Mouse (Mus musculus) forebrain, postnatal 0 days (tissue): Measurements from ENCODE around the gene Ttc7b. TPM values are rescaled to one million over a fixed set of nuclear protein-coding genes. Genes with fewer than 3 reads are reported as not detected.

Experiments used
- ATAC-seq: fragments of 200-750 bp; cut with Nextera tagmentation; 2 replicates; pipeline ENCODE4 v1.8.0; 2017; ENCODE audit warnings: mild to moderate bottlenecking, moderate library complexity
- DNase-seq: peaks from one replicate; pipeline ENCODE4 v3.0.0-alpha.2; 2015
- H3K27ac ChIP-seq: fragments of 300-500 bp; sonication (generic); 2 replicates; pipeline ENCODE4 v1.5.1; 2014; ENCODE audit warnings: low read depth, mild to moderate bottlenecking, antibody characterized with exemption, low read length, moderate library complexity, mixed read lengths
- H3K27me3 ChIP-seq: fragments of 300-500 bp; sonication (generic); 2 replicates; pipeline ENCODE4 v1.6.1; 2014; ENCODE audit warnings: mild to moderate bottlenecking, low read length, mixed read lengths; ENCODE audit not compliant: insufficient read depth
- H3K36me3 ChIP-seq: fragments of 300-500 bp; sonication (generic); 2 replicates; pipeline ENCODE4 v1.6.1; 2014; ENCODE audit warnings: mild to moderate bottlenecking, moderate library complexity; ENCODE audit not compliant: insufficient read depth
- H3K4me1 ChIP-seq: fragments of 300-500 bp; sonication (generic); 2 replicates; pipeline ENCODE4 v1.6.1; 2014; ENCODE audit warnings: antibody characterized with exemption; ENCODE audit not compliant: insufficient read depth
- H3K4me2 ChIP-seq: fragments of 300-500 bp; sonication (generic); 2 replicates; pipeline ENCODE4 v1.6.1; 2014; ENCODE audit warnings: low read depth, mild to moderate bottlenecking, moderate library complexity
- H3K4me3 ChIP-seq: fragments of 300-500 bp; sonication (generic); 2 replicates; pipeline ENCODE4 v1.5.1; 2014; ENCODE audit warnings: low read depth, low read length, mixed read lengths
- H3K9ac ChIP-seq: fragments of 300-500 bp; sonication (generic); 2 replicates; pipeline ENCODE4 v1.6.1; 2014; ENCODE audit warnings: mild to moderate bottlenecking
- H3K9me3 ChIP-seq: fragments of 300-500 bp; sonication (generic); 2 replicates; pipeline ENCODE4 v1.6.1; 2016; ENCODE audit warnings: low read length
- CTCF ChIP-seq: sonication (generic); IDR thresholded peaks from 2 replicates; pipeline ENCODE4 v1.5.1; 2016; ENCODE audit warnings: antibody characterized with exemption, control low read depth, low read depth
- WGBS: fragments of 180-500 bp; shearing (Covaris S2); extraction: QIAGEN DNeasy Blood & Tissue Kit; methylation state at CpG from one replicate; pipeline ENCODE4 v1.1.7; 2014; 5-methylcytosine and 5-hydroxymethylcytosine counted together
- polyA plus RNA-seq: library from polyadenylated mRNA; unstranded; fragments of >200 nt; fragmentation: Nextera tagmentation; extraction: Ambion mirVana; gene quantifications from 2 replicates; pipeline ENCODE4 v1.2.1, GENCODE M21; 2015
- total RNA-seq: library from RNA; depleted of rRNA; stranded (reverse); fragments of >200 nt; gene quantifications from 2 replicates; pipeline ENCODE4 v1.2.3, GENCODE M21; 2014

Gene Ttc7b
- total and polyA plus RNA-seq, 2 experiments from 2014 or later, result 10.8 to 42.2 TPM

DNA sequence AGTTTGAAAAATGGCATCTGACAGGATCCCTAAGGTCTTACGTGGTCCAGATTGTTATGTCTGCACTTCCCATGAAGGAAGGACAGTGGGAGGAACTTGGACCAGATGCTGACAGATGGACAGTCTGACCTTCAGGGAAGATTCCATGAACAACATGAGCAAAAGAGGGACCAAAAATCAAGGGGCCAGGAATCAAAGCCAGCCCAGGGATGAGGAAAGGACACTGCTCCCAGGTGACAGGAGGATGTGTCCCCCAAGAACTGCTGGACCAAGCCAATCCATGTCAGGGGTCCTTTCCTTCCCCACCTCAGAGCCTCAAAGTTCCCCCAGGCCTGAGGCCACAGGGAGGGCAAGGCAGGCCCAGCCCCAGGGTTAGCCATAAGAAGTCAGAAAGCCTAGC lies 6.0 kb downstream of the Ttc7b start:
- ATAC-seq (no peak), DNase-seq (no peak)
- no peak overlapping the region for H3K9ac ChIP-seq
- H3K4me1 ChIP-seq, result peaks cover 8% of the 10 kb centered on the region
- no peaks in the 10 kb centered on the region for H3K9me3 ChIP-seq
- TF ChIP-seq CTCF, result no peak
- peaks cover 3% of the 10 kb centered on the region; the same call in 1 of the 2 replicates for H3K36me3 ChIP-seq
- H3K4me3 ChIP-seq, result no peak overlapping the region
- no peak overlapping the region for H3K27ac ChIP-seq
- no peak overlapping the region for H3K4me2 ChIP-seq
- WGBS, result 72% methylated on average over 1 of the region's 1 CpGs
- H3K27me3 ChIP-seq, result no peaks in the 10 kb centered on the region

DNA sequence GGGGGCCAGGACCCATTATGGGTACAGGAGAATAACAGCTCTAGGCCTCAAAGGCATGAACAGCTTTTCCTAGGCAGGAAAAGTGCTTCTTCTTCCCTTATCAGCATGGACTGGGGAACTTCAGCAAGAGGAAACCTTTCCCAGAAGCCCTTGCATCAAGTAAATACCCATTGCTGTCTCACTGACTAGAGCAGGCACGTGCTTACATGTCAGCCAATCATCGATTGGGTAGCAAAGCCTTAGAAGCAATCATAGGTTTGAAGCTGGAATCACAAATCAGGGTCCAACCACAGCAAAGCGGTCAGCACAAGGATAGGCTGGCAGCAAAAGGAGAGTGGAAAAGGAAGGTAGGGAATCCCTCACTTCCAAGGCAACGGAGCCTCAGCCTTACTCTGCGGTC lies 7.5 kb downstream of the Ttc7b start:
- no peak overlapping the region for H3K9ac ChIP-seq
- no peak overlapping the region for H3K4me2 ChIP-seq
- ATAC-seq (no peak), DNase-seq (no peak)
- H3K27me3 ChIP-seq, result no peaks in the 10 kb centered on the region
- peaks cover 3% of the 10 kb centered on the region; the same call in 1 of the 2 replicates for H3K36me3 ChIP-seq
- no peak for TF ChIP-seq CTCF
- WGBS, result 90% methylated on average over 5 of the region's 5 CpGs
- no peaks in the 10 kb centered on the region for H3K9me3 ChIP-seq
- no peaks in the 10 kb centered on the region for H3K4me1 ChIP-seq
- no peak overlapping the region for H3K4me3 ChIP-seq
- no peak overlapping the region for H3K27ac ChIP-seq

DNA sequence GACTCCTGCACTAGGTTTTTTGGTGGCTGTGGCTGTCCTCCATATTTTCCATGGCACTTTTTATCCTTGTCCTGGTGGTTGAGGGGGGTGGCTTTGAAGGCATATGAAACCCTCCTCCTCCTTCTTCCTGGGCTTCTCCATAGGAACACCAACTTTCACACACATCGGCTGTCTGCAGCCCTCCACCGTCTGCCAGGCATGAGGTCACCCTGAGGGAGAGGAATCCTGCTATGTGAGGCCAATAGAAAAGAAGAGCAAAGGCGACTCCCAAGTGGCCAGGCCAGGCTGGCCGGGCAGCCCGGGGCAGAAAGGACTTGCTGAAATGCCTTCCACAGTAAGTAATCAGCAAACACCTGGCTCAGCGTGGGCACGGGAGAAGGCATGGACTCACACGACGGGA lies 8.0 kb downstream of the Ttc7b start:
- no peak overlapping the region for H3K4me2 ChIP-seq
- no peak overlapping the region for H3K4me3 ChIP-seq
- H3K36me3 ChIP-seq, result peaks cover 3% of the 10 kb centered on the region; the same call in 1 of the 2 replicates
- ATAC-seq, result no peak
- H3K9me3 ChIP-seq, result no peaks in the 10 kb centered on the region
- no peak overlapping the region for H3K9ac ChIP-seq
- DNase-seq, result no peak
- 87% methylated on average over 9 of the region's 9 CpGs for WGBS
- H3K27ac ChIP-seq, result no peak overlapping the region
- TF ChIP-seq CTCF, result no peak
- no peaks in the 10 kb centered on the region for H3K4me1 ChIP-seq
- no peaks in the 10 kb centered on the region for H3K27me3 ChIP-seq

DNA sequence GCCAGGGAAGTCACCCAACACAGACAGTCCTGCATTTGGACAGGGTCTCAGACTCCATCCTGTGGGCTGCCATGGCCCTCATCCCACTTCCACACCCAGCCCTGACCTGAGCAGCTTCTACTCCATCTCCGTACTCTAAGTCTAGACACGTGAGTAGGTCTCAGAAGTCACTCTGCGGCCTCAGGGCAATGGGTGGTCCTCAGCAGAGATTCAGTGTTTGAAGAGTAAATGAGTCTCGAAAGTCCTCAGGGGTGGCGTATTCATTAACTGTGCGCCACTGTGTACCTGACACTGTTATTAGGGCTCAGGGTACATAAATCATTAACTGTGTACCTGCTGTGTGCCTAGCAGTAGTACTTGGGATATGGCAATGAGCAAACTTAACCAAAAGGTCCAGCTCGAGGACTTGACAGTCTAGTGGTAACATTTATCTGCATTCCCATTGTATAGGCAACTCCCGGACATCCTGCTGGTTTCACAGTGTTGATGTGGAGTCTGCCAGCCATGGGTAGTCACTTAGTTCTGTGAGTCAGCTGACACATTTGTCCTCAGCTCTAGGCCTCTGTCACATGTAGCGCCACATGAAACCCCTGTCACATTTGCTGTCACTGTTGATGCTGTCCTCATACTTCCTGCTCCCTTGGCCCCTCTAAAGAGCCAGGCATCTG lies 10.9 kb downstream of the Ttc7b start:
- H3K4me1 ChIP-seq, result no peaks in the 10 kb centered on the region
- H3K9me3 ChIP-seq, result no peaks in the 10 kb centered on the region
- WGBS, result 89% methylated on average over 9 of the region's 9 CpGs
- no peaks in the 10 kb centered on the region for H3K27me3 ChIP-seq
- DNase-seq, result no peak
- TF ChIP-seq CTCF, result no peak
- no peaks in the 10 kb centered on the region; the same call in 1 of the 2 replicates for H3K36me3 ChIP-seq
- no peak overlapping the region for H3K9ac ChIP-seq
- no peak overlapping the region for H3K4me2 ChIP-seq
- no peak for ATAC-seq
- no peak overlapping the region for H3K4me3 ChIP-seq
- H3K27ac ChIP-seq, result no peak overlapping the region

DNA sequence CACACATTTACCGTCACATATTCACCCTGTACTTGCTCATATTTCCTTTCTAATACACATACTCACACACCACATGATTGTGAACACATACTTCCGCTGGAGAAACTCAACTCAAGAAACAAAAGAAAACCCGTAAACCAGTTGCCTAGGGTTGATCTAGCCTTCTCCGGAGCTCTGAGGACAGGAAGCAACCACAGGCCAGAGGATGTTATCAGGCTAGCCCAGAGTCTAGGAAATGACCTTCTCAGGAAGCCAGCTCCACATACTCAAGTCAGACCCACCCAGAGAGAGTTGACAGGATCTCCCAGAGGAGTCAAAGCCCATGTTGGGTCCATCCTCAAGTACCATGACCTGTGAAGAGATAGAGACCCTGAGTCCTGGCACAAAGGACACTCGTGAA lies 12.0 kb downstream of the Ttc7b start:
- H3K27me3 ChIP-seq, result no peaks in the 10 kb centered on the region
- no peaks in the 10 kb centered on the region; the same call in 1 of the 2 replicates for H3K36me3 ChIP-seq
- WGBS, result 90% methylated on average over 5 of the region's 5 CpGs
- ATAC-seq, result no peak
- no peak overlapping the region for H3K27ac ChIP-seq
- TF ChIP-seq CTCF, result no peak
- no peak for DNase-seq
- H3K9me3 ChIP-seq, result no peaks in the 10 kb centered on the region
- H3K4me2 ChIP-seq, result no peak overlapping the region
- H3K4me3 ChIP-seq, result no peak overlapping the region
- no peak overlapping the region for H3K9ac ChIP-seq
- no peaks in the 10 kb centered on the region for H3K4me1 ChIP-seq

DNA sequence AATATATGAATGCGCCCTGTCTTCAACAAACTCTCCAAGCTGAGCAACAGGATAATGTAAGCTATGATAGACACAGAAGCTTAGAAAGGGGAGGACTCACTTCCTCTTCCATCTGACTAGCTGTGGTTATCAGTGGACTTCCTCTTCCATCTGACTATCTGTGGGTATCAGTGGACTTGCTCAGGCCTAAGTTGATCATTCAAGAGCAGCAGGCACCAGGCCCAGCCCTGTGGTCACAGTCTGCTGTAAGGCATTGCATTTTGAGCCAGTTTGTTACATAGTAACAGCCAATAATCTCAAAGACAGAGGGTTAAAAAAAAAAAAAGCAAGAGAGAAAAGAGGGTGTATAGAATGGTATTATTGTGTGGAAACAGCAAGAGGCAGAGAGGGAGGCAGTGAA lies 15.1 kb downstream of the Ttc7b start:
- no peak for ATAC-seq

DNA sequence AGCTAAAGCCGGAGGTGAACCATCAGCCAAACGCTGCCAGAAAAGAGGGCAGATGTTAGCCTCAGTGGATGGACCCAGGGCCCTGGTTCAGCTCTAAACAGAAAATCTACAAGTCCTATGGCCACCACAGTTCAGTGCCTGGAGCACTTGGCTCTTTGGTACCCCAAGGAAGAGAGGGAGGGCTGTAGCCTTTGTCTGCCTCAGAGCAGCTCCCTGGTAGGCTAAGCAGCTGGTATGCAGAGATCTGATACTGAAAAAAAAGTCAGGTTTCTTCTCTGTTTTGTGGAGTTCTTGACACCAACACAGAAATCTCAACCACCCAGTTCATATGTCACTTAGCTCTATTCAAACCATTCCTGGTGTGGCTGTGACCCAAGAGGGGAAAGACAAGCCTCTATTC lies 16.0 kb downstream of the Ttc7b start:
- Histone ChIP-seq H3K4me3 (no peak overlapping the region), H3K9me3 (no peaks in the 10 kb centered on the region)
- ATAC-seq, result no peak

More for the DNA sequence above, 15.1 kb downstream of the Ttc7b start:
- H3K4me2 ChIP-seq, result no peak overlapping the region
- TF ChIP-seq CTCF, result no peak
- no peak overlapping the region for H3K9ac ChIP-seq
- H3K9me3 ChIP-seq, result no peaks in the 10 kb centered on the region
- no peak overlapping the region for H3K27ac ChIP-seq
- no peaks in the 10 kb centered on the region for H3K4me1 ChIP-seq
- 100% methylated on average over 1 of the region's 1 CpGs for WGBS
- H3K36me3 ChIP-seq, result no peaks in the 10 kb centered on the region
- no peak overlapping the region for H3K4me3 ChIP-seq
- no peaks in the 10 kb centered on the region for H3K27me3 ChIP-seq
- no peak for DNase-seq

More for the DNA sequence above, 16.0 kb downstream of the Ttc7b start:
- Histone ChIP-seq H3K9ac (no peak overlapping the region), H3K27ac (no peak overlapping the region), H3K4me1 (no peaks in the 10 kb centered on the region), H3K36me3 (peaks cover 5% of the 10 kb centered on the region), H3K4me2 (no peak overlapping the region), H3K27me3 (no peaks in the 10 kb centered on the region)
- no peak for DNase-seq
- WGBS, result 96% methylated on average over 2 of the region's 2 CpGs
- no peak for TF ChIP-seq CTCF
